Mouse (Mus musculus): ENCODE measurements around the gene Vwc2l.

DNA sequence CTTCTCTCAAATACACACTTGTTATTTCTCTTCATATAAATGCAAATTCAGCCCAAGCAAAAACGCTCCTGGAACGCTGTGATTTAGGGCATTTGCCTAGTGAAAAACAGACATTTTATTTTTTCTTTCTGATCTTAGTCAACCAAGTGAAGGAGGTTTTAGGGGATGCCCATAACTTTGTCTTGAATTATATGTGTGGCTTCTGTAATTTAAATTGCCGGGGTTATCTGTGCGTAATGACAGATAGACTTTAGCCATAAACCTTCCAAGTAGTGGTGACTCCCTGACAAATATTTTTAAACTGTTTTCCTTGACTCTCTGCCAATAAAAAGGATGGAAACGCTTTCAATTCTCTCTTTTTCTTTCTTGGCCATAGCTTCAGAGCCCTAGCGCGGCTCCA is 116.7 kb downstream of the Vwc2l start:
- TF ChIP-seq POLR2A (IDR thresholded peaks at IDR 0.05; ENCODE audit: borderline replicate concordance, control insufficient read depth, low read depth, low read length) (no peak), CTCF (IDR thresholded peaks at IDR 0.05; ENCODE audit: control insufficient read depth, insufficient read depth, low read length) (no peak)

All from bone marrow, adult 2 months (tissue).